Mouse (Mus musculus): ENCODE measurements around the gene Ciart. TPM values are rescaled to one million over a fixed set of nuclear protein-coding genes. Genes with fewer than 3 reads are reported as not detected.

The Ciart gene
- polyA plus RNA-seq, 1 experiment from 2014 or later = 5.3 TPM

- Histone ChIP-seq H3K9ac (no peak overlapping the region), H3K27ac (no peak overlapping the region), H3K4me1 (no peaks in the 10 kb centered on the region), H3K4me2 (no peak overlapping the region), H3K27me3 (replicated peaks) (no peaks in the 10 kb centered on the region), H3K9me3 (no peaks in the 10 kb centered on the region), H3K36me3 (replicated peaks) (no peaks in the 10 kb centered on the region), H3K4me3 (no peak overlapping the region)
- ATAC-seq (replicated peaks) = no peak
- WGBS = 93% methylated on average over 4 of the region's 4 CpGs
Measured at GRCm38 (mm10) chr3:95914706-95915105, 32.7 kb upstream of the Ciart start.

GRCm38 (mm10) chr3:95907613-95908012 is 25.6 kb upstream of the Ciart start:
- Histone ChIP-seq H3K9ac (no peak overlapping the region), H3K36me3 (replicated peaks) (no peaks in the 10 kb centered on the region), H3K27me3 (replicated peaks) (peaks cover 16% of the 10 kb centered on the region; the same call in 1 of the 2 replicates), H3K27ac (no peak overlapping the region), H3K4me3 (no peak overlapping the region), H3K9me3 (no peaks in the 10 kb centered on the region), H3K4me1 (peaks cover 34% of the 10 kb centered on the region), H3K4me2 (no peak overlapping the region)
- WGBS = 39% methylated on average over 4 of the region's 4 CpGs
- ATAC-seq (replicated peaks) = no peak

GRCm38 (mm10) chr3:95906860-95907259 is 24.8 kb upstream of the Ciart start:
- no peak for ATAC-seq (replicated peaks)
- under 1% methylated on average over 12 of the region's 12 CpGs for WGBS
- Histone ChIP-seq H3K27ac (no peak overlapping the region), H3K36me3 (replicated peaks) (no peaks in the 10 kb centered on the region), H3K9me3 (no peaks in the 10 kb centered on the region), H3K27me3 (replicated peaks) (peaks cover 16% of the 10 kb centered on the region; the same call in 1 of the 2 replicates), H3K4me3 (no peak overlapping the region), H3K4me2 (peak overlapping the region; percentile 58), H3K9ac (no peak overlapping the region), H3K4me1 (peaks cover 34% of the 10 kb centered on the region)

- under 1% methylated on average over 12 of the region's 12 CpGs for WGBS
- no peak overlapping the region for H3K27ac ChIP-seq
- peak overlapping the region; percentile 28 for H3K4me3 ChIP-seq
- H3K9me3 ChIP-seq = no peaks in the 10 kb centered on the region
- H3K4me1 ChIP-seq = peaks cover 34% of the 10 kb centered on the region
- no peak overlapping the region for H3K9ac ChIP-seq
- ATAC-seq (replicated peaks) = no peak
- no peaks in the 10 kb centered on the region for H3K36me3 ChIP-seq (replicated peaks)
- H3K4me2 ChIP-seq = peak overlapping the region; percentile 58
- peaks cover 16% of the 10 kb centered on the region; the same call in 1 of the 2 replicates for H3K27me3 ChIP-seq (replicated peaks)
Measured at GRCm38 (mm10) chr3:95905940-95906492, 24.0 kb upstream of the Ciart start.

GRCm38 (mm10) chr3:95905146-95905939 is 23.3 kb upstream of the Ciart start:
- Histone ChIP-seq H3K9me3 (no peaks in the 10 kb centered on the region), H3K9ac (peak overlapping the region; percentile 9; the same call in 1 of the 2 replicates), H3K4me2 (peak overlapping the region; percentile 58), H3K4me3 (peak overlapping the region; percentile 28), H3K27ac (no peak overlapping the region), H3K27me3 (replicated peaks) (peaks cover 16% of the 10 kb centered on the region; the same call in 1 of the 2 replicates), H3K36me3 (replicated peaks) (no peaks in the 10 kb centered on the region), H3K4me1 (peaks cover 34% of the 10 kb centered on the region)
- WGBS = 0% methylated on average over 18 of the region's 18 CpGs
- ATAC-seq (replicated peaks) = peak; percentile 55

GRCm38 (mm10) chr3:95904568-95904967 is 22.5 kb upstream of the Ciart start, which contains the start of gene Car14:
Car14 (minus strand) TSS chr3:95904691.
- ATAC-seq (replicated peaks) = peak; percentile 29

GRCm38 (mm10) chr3:95903753-95904502 is 21.9 kb upstream of the Ciart start:
- Histone ChIP-seq H3K27me3 (replicated peaks) (peaks cover 16% of the 10 kb centered on the region; the same call in 1 of the 2 replicates), H3K9me3 (no peaks in the 10 kb centered on the region), H3K4me2 (peak overlapping the region; percentile 58), H3K9ac (no peak overlapping the region), H3K27ac (no peak overlapping the region), H3K36me3 (replicated peaks) (no peaks in the 10 kb centered on the region), H3K4me1 (peaks cover 34% of the 10 kb centered on the region), H3K4me3 (peak overlapping the region; percentile 28; the same call in 1 of the 2 replicates)
- ATAC-seq (replicated peaks) = no peak
- WGBS = 5% methylated on average over 15 of the region's 15 CpGs

More at GRCm38 (mm10) chr3:95904568-95904967, 22.5 kb upstream of the Ciart start, which contains the start of gene Car14:
- Histone ChIP-seq H3K4me1 (peaks cover 34% of the 10 kb centered on the region), H3K4me3 (peak within 1 kb of the TSS; percentile 28), H3K27ac (no peak within 1 kb of the TSS), H3K9me3 (no peaks in the 10 kb centered on the region), H3K9ac (peak within 1 kb of the TSS; percentile 9; the same call in 1 of the 2 replicates), H3K36me3 (replicated peaks) (no peaks in the 10 kb centered on the region), H3K27me3 (replicated peaks) (peaks cover 16% of the 10 kb centered on the region; the same call in 1 of the 2 replicates), H3K4me2 (peak within 1 kb of the TSS; percentile 58)
- WGBS = 1% methylated on average over 15 of the region's 15 CpGs

GRCm38 (mm10) chr3:95902643-95903042 is 20.6 kb upstream of the Ciart start:
- 29% methylated on average over 6 of the region's 6 CpGs for WGBS

GRCm38 (mm10) chr3:95902373-95902625 is 20.2 kb upstream of the Ciart start:
- Histone ChIP-seq H3K4me3 (no peak overlapping the region), H3K4me2 (no peak overlapping the region), H3K9ac (no peak overlapping the region), H3K4me1 (peaks cover 34% of the 10 kb centered on the region), H3K36me3 (replicated peaks) (no peaks in the 10 kb centered on the region), H3K27me3 (replicated peaks) (peaks cover 11% of the 10 kb centered on the region; the same call in 1 of the 2 replicates), H3K27ac (no peak overlapping the region), H3K9me3 (no peaks in the 10 kb centered on the region)
- no peak for ATAC-seq (replicated peaks)

More at GRCm38 (mm10) chr3:95902643-95903042, 20.6 kb upstream of the Ciart start:
- H3K4me2 ChIP-seq = no peak overlapping the region
- no peak for ATAC-seq (replicated peaks)
- peaks cover 34% of the 10 kb centered on the region for H3K4me1 ChIP-seq
- no peak overlapping the region for H3K9ac ChIP-seq
- H3K9me3 ChIP-seq = no peaks in the 10 kb centered on the region
- H3K27me3 ChIP-seq (replicated peaks) = peaks cover 14% of the 10 kb centered on the region; the same call in 1 of the 2 replicates
- H3K27ac ChIP-seq = no peak overlapping the region
- H3K36me3 ChIP-seq (replicated peaks) = no peaks in the 10 kb centered on the region
- no peak overlapping the region for H3K4me3 ChIP-seq

GRCm38 (mm10) chr3:95901616-95902372 is 19.7 kb upstream of the Ciart start:
- no peak overlapping the region for H3K9ac ChIP-seq
- H3K4me1 ChIP-seq = peaks cover 30% of the 10 kb centered on the region
- H3K27me3 ChIP-seq (replicated peaks) = peaks cover 7% of the 10 kb centered on the region; the same call in 1 of the 2 replicates
- H3K4me2 ChIP-seq = no peak overlapping the region
- 64% methylated on average over 9 of the region's 9 CpGs for WGBS
- H3K4me3 ChIP-seq = no peak overlapping the region
- H3K9me3 ChIP-seq = no peaks in the 10 kb centered on the region
- no peaks in the 10 kb centered on the region for H3K36me3 ChIP-seq (replicated peaks)
- ATAC-seq (replicated peaks) = no peak
- no peak overlapping the region for H3K27ac ChIP-seq

GRCm38 (mm10) chr3:95899800-95900524 is 17.9 kb upstream of the Ciart start:
- ATAC-seq (replicated peaks) = no peak
- Histone ChIP-seq H3K9ac (no peak overlapping the region), H3K9me3 (no peaks in the 10 kb centered on the region), H3K27me3 (replicated peaks) (0 out of 2 replicates have a peak, but pooled peaks cover 4% of the 10 kb centered on the region), H3K36me3 (replicated peaks) (no peaks in the 10 kb centered on the region), H3K4me3 (no peak overlapping the region), H3K27ac (no peak overlapping the region), H3K4me1 (peaks cover 24% of the 10 kb centered on the region), H3K4me2 (no peak overlapping the region)
- WGBS = 82% methylated on average over 13 of the region's 13 CpGs

All from midbrain, embryonic 15.5 days (tissue).